21 mouse cellular contexts compared by ENCODE assay signal in the genomic region with DNA sequence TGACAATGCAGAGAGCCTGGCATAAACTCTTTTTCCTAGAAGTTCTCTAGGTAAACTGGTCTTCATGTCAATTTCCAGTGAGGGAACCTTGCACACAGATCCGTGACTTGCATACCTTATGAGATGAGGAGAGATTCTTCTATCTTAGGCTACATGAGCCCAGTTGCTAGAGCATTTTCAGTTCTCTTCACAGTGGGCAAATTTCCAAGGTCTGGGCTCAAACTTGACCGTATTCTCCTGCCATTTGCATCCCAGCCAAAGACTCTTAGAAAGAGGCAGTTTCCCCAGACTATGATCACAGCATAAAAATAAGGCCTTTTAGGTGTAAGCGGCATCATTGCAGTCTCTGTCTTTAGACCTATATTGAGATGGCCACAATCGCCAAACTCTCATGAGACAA.
"Had no signal": no experiment of that assay in that cellular context is flagged by ENCODE, and none has a peak within 500 bp of the region (broad histone marks: within the 10 kb centered on the region; RNA-seq: fewer than 3 reads in every experiment).

No protein-coding gene starts in this region.

- H3K27me3 ChIP-seq: limb, embryonic 13.5 days; liver, embryonic 12.5 days; liver, embryonic 15.5 days; lung, embryonic 15.5 days; neural tube, embryonic 13.5 days had no signal

- DNase-seq: kidney, postnatal 25 days; layer of hippocampus, adult 9-11 months; liver; lung, adult 18-20 months; lung, postnatal 10 days; lung, postnatal 36 days; midbrain, embryonic 14.5 days; thymus, adult 2 months; thymus, postnatal 14 days; thymus, postnatal 4 days had no signal

- H3K9ac ChIP-seq: limb, embryonic 13.5 days; liver, embryonic 12.5 days; liver, embryonic 15.5 days; lung, embryonic 15.5 days; neural tube, embryonic 13.5 days had no signal

- H3K4me3 ChIP-seq: layer of hippocampus, adult 2 months; limb, embryonic 10.5 days; limb, embryonic 13.5 days; liver, embryonic 12.5 days; liver, embryonic 15.5 days; lung, embryonic 15.5 days; myocyte; neural tube, embryonic 13.5 days had no signal

- H3K4me1 ChIP-seq: limb, embryonic 10.5 days; limb, embryonic 13.5 days; liver, embryonic 12.5 days; liver, embryonic 15.5 days; lung, embryonic 15.5 days; neural tube, embryonic 13.5 days had no signal

- ATAC-seq: liver, embryonic 12.5 days had no signal

- H3K27ac ChIP-seq: kidney, postnatal 0 days; layer of hippocampus, adult 2 months; limb, embryonic 10.5 days; limb, embryonic 13.5 days; liver, embryonic 12.5 days; liver, embryonic 15.5 days; lung, embryonic 15.5 days; neural tube, embryonic 13.5 days; stomach, postnatal 0 days had no signal

- H3K9me3 ChIP-seq: limb, embryonic 10.5 days; limb, embryonic 13.5 days; liver, embryonic 12.5 days; liver, embryonic 15.5 days; lung, embryonic 15.5 days; neural tube, embryonic 13.5 days had no signal

- H3K4me2 ChIP-seq: limb, embryonic 13.5 days; liver, embryonic 12.5 days; liver, embryonic 15.5 days; lung, embryonic 15.5 days; midbrain, embryonic 11.5 days; neural tube, embryonic 13.5 days had no signal

- H3K36me3 ChIP-seq: limb, embryonic 10.5 days; limb, embryonic 13.5 days; liver, embryonic 12.5 days; liver, embryonic 15.5 days; lung, embryonic 15.5 days; neural tube, embryonic 13.5 days had no signal
